Mouse (Mus musculus): Measurements from ENCODE around the gene Rph3al. TPM values are rescaled to one million over a fixed set of nuclear protein-coding genes. Genes with fewer than 3 reads are reported as not detected.

Gene Rph3al
- polyA plus RNA-seq, 1 experiment from 2014 or later = 11.2 TPM

GRCm38 (mm10) chr11:75862466-75862865 lies 75.8 kb downstream of the Rph3al start:
- WGBS = 72% methylated on average over 4 of the region's 4 CpGs
- Histone ChIP-seq H3K4me3 (ENCODE audit: low read depth, low read length) (no peak overlapping the region), H3K36me3 (ENCODE audit: control insufficient read depth, insufficient read depth, low read length) (no peaks in the 10 kb centered on the region), H3K9me3 (ENCODE audit: control insufficient read depth, low read length) (no peaks in the 10 kb centered on the region), H3K4me1 (replicated peaks; ENCODE audit: control insufficient read depth, insufficient read depth) (no peaks in the 10 kb centered on the region), H3K4me2 (replicated peaks; ENCODE audit: low read depth) (no peak overlapping the region), H3K27me3 (ENCODE audit: control insufficient read depth, insufficient read depth, low read length) (no peaks in the 10 kb centered on the region), H3K27ac (replicated peaks) (no peak overlapping the region), H3K9ac (ENCODE audit: low read length) (no peak overlapping the region)
- no peak for ATAC-seq (ENCODE audit: low FRiP score, low TSS enrichment)
- TF ChIP-seq CTCF (IDR thresholded peaks at IDR 0.05; ENCODE audit: low read depth) = no peak
- TF ChIP-seq EP300 (optimal IDR thresholded peaks at IDR 0.05) = no peak
- no peak for DNase-seq (ENCODE audit: low spot score)

DNA sequence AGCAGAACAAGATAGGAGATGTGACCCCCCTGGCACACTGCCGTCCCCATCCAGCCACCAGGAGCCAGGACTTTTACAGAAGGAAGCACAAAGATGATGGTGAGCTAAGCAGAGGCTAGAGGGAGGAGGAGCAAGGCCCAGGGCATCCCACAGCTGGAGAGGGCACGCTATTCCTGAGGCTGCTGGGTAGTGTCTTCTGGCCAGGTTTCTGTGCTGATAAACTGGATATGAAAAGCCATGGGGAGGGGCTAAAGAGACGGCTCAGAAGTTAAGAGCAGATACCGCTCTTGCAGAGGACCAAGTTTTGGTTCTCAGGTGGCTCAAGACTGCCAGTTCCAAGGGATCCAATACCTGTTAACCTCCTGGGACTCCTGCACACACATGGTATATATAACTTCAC lies 76.6 kb downstream of the Rph3al start:
- no peak for ATAC-seq (ENCODE audit: low FRiP score, low TSS enrichment)
- no peak for TF ChIP-seq CTCF (IDR thresholded peaks at IDR 0.05; ENCODE audit: low read depth)
- TF ChIP-seq EP300 (optimal IDR thresholded peaks at IDR 0.05) = no peak
- H3K4me2 ChIP-seq (replicated peaks; ENCODE audit: low read depth) = peak overlapping the region; percentile 12; the same call in 1 of the 2 replicates

DNA sequence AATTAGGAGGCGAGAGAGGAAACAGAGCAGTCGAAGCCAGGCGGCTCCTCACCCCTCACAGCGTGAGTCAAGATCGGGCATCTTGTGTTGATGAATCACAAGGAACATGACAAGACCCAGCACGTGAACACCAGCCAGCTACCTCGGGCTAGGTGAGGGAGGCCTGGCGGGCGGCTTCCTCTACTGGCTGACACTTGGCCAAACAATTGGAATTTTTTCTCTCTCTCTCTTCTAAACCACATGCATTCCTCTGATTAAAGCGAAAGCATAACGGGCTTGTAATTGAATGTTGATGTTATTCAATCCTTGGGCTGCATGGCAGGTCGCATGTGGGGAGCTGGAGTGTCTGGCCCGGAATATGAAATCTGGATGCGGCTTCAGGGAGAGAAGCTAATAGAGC lies 77.0 kb downstream of the Rph3al start:
- Histone ChIP-seq H3K27ac (replicated peaks) (no peak overlapping the region), H3K27me3 (ENCODE audit: control insufficient read depth, insufficient read depth, low read length) (no peaks in the 10 kb centered on the region), H3K4me1 (replicated peaks; ENCODE audit: control insufficient read depth, insufficient read depth) (no peaks in the 10 kb centered on the region), H3K36me3 (ENCODE audit: control insufficient read depth, insufficient read depth, low read length) (no peaks in the 10 kb centered on the region), H3K4me3 (ENCODE audit: low read depth, low read length) (no peak overlapping the region), H3K9ac (ENCODE audit: low read length) (no peak overlapping the region), H3K4me2 (replicated peaks; ENCODE audit: low read depth) (peak overlapping the region; percentile 12; the same call in 1 of the 2 replicates), H3K9me3 (ENCODE audit: control insufficient read depth, low read length) (no peaks in the 10 kb centered on the region)
- no peak for ATAC-seq (ENCODE audit: low FRiP score, low TSS enrichment)
- no peak for DNase-seq (ENCODE audit: low spot score)
- TF ChIP-seq CTCF (IDR thresholded peaks at IDR 0.05; ENCODE audit: low read depth) (no peak), EP300 (optimal IDR thresholded peaks at IDR 0.05) (no peak)
- 27% methylated on average over 14 of the region's 14 CpGs for WGBS

More for the DNA sequence above, 76.6 kb downstream of the Rph3al start:
- Histone ChIP-seq H3K36me3 (ENCODE audit: control insufficient read depth, insufficient read depth, low read length) (no peaks in the 10 kb centered on the region), H3K27me3 (ENCODE audit: control insufficient read depth, insufficient read depth, low read length) (no peaks in the 10 kb centered on the region), H3K4me3 (ENCODE audit: low read depth, low read length) (no peak overlapping the region), H3K4me1 (replicated peaks; ENCODE audit: control insufficient read depth, insufficient read depth) (no peaks in the 10 kb centered on the region), H3K9me3 (ENCODE audit: control insufficient read depth, low read length) (no peaks in the 10 kb centered on the region), H3K27ac (replicated peaks) (no peak overlapping the region), H3K9ac (ENCODE audit: low read length) (no peak overlapping the region)
- no peak for DNase-seq (ENCODE audit: low spot score)
- 37% methylated on average over 4 of the region's 4 CpGs for WGBS

DNA sequence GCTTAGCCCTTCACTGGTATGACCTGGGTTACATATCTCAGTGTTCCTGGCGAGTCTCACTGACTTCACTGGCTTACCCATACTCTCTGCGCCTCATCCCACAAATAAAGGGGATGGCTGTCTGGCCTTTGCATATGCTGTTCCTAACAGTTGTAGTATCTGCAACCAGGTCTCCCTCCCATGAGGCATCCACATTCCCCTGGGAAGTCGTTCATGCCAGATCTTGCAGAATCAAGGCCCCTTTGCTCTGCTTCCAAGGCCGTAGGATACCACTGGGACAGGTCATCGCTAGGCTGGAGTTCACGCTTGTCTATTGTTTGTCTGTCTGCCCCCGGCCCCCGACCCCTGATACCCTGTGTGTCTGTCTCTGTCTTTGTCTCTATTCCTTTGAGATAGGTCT lies 78.8 kb downstream of the Rph3al start:
- Histone ChIP-seq H3K9me3 (ENCODE audit: control insufficient read depth, low read length) (no peaks in the 10 kb centered on the region), H3K27ac (replicated peaks) (no peak overlapping the region), H3K4me3 (ENCODE audit: low read depth, low read length) (no peak overlapping the region), H3K36me3 (ENCODE audit: control insufficient read depth, insufficient read depth, low read length) (no peaks in the 10 kb centered on the region), H3K4me1 (replicated peaks; ENCODE audit: control insufficient read depth, insufficient read depth) (no peaks in the 10 kb centered on the region), H3K27me3 (ENCODE audit: control insufficient read depth, insufficient read depth, low read length) (no peaks in the 10 kb centered on the region), H3K9ac (ENCODE audit: low read length) (no peak overlapping the region), H3K4me2 (replicated peaks; ENCODE audit: low read depth) (no peak overlapping the region)
- 83% methylated on average over 8 of the region's 8 CpGs for WGBS
- no peak for TF ChIP-seq EP300 (optimal IDR thresholded peaks at IDR 0.05)
- no peak for TF ChIP-seq CTCF (IDR thresholded peaks at IDR 0.05; ENCODE audit: low read depth)
- no peak for DNase-seq (ENCODE audit: low spot score)
- ATAC-seq (ENCODE audit: low FRiP score, low TSS enrichment) = no peak

DNA sequence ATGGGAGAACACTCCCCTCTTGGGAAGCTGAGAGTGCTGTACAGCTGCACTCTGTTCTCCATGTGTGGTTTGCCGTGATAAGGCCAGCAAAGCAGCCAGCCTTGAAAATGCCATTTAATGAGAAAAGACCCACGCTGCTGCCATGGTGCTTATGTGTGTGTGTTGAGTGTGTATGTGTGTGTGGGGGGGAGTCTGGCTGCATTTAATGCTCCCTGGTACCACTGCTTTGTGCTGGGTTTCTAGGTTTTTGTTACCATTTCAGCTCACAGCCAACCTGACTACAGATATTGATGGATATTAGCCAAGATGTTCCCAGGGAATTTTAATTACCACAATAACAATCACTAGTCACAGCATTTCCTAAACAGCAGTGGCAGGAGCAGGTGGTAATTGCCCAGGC lies 79.3 kb downstream of the Rph3al start:
- TF ChIP-seq EP300 (optimal IDR thresholded peaks at IDR 0.05) (no peak), CTCF (IDR thresholded peaks at IDR 0.05; ENCODE audit: low read depth) (no peak)
- no peak overlapping the region for H3K4me2 ChIP-seq (replicated peaks; ENCODE audit: low read depth)
- H3K27me3 ChIP-seq (ENCODE audit: control insufficient read depth, insufficient read depth, low read length) = no peaks in the 10 kb centered on the region
- H3K9ac ChIP-seq (ENCODE audit: low read length) = no peak overlapping the region
- H3K4me3 ChIP-seq (ENCODE audit: low read depth, low read length) = no peak overlapping the region
- DNase-seq (ENCODE audit: low spot score) (no peak), ATAC-seq (ENCODE audit: low FRiP score, low TSS enrichment) (no peak)
- H3K4me1 ChIP-seq (replicated peaks; ENCODE audit: control insufficient read depth, insufficient read depth) = no peaks in the 10 kb centered on the region
- no peaks in the 10 kb centered on the region for H3K9me3 ChIP-seq (ENCODE audit: control insufficient read depth, low read length)
- 85% methylated on average over 2 of the region's 2 CpGs for WGBS
- no peaks in the 10 kb centered on the region for H3K36me3 ChIP-seq (ENCODE audit: control insufficient read depth, insufficient read depth, low read length)
- H3K27ac ChIP-seq (replicated peaks) = no peak overlapping the region

GRCm38 (mm10) chr11:75857781-75858180 lies 80.4 kb downstream of the Rph3al start:
- TF ChIP-seq CTCF (IDR thresholded peaks at IDR 0.05; ENCODE audit: low read depth) (no peak), EP300 (optimal IDR thresholded peaks at IDR 0.05) (no peak)
- Histone ChIP-seq H3K36me3 (ENCODE audit: control insufficient read depth, insufficient read depth, low read length) (no peaks in the 10 kb centered on the region), H3K4me2 (replicated peaks; ENCODE audit: low read depth) (no peak overlapping the region), H3K27me3 (ENCODE audit: control insufficient read depth, insufficient read depth, low read length) (no peaks in the 10 kb centered on the region), H3K4me3 (ENCODE audit: low read depth, low read length) (no peak overlapping the region), H3K9ac (ENCODE audit: low read length) (no peak overlapping the region), H3K4me1 (replicated peaks; ENCODE audit: control insufficient read depth, insufficient read depth) (no peaks in the 10 kb centered on the region), H3K27ac (replicated peaks) (no peak overlapping the region), H3K9me3 (ENCODE audit: control insufficient read depth, low read length) (no peaks in the 10 kb centered on the region)
- no peak for ATAC-seq (ENCODE audit: low FRiP score, low TSS enrichment)
- whole genome bisulfite sequencing = 58% methylated on average over 3 of the region's 3 CpGs
- DNase-seq (ENCODE audit: low spot score) = no peak
